Mouse (Mus musculus): ENCODE data around the gene Cdon. TPM values are rescaled to one million over a fixed set of nuclear protein-coding genes. Genes with fewer than 3 reads are reported as not detected.

Cdon gene
- polyA plus RNA-seq, 1 experiment from 2014 or later, result 10.5 TPM

GRCm38 (mm10) chr9:35494937-35495336 lies 74.0 kb downstream of the Cdon start:
- peaks cover 49% of the 10 kb centered on the region for H3K36me3 ChIP-seq (ENCODE audit: control insufficient read depth, insufficient read depth, low read length)

GRCm38 (mm10) chr9:35495471-35495870 lies 74.5 kb downstream of the Cdon start:
- H3K27ac ChIP-seq (ENCODE audit: low read depth, low read length), result no peak overlapping the region
- no peaks in the 10 kb centered on the region for H3K27me3 ChIP-seq (replicated peaks; ENCODE audit: control insufficient read depth, insufficient read depth, low read length)
- DNase-seq (ENCODE audit: low spot score), result no peak
- ATAC-seq, result no peak
- no peak overlapping the region for H3K4me2 ChIP-seq (ENCODE audit: low read length)
- no peak overlapping the region for H3K9ac ChIP-seq (ENCODE audit: low read length)
- H3K36me3 ChIP-seq (ENCODE audit: control insufficient read depth, insufficient read depth, low read length), result peaks cover 51% of the 10 kb centered on the region
- WGBS, result 70% methylated on average over 3 of the region's 3 CpGs
- H3K9me3 ChIP-seq (replicated peaks; ENCODE audit: control insufficient read depth, low read length), result no peaks in the 10 kb centered on the region
- H3K4me1 ChIP-seq (ENCODE audit: control insufficient read depth, insufficient read depth, low read length), result peaks cover 2% of the 10 kb centered on the region; the same call in 1 of the 2 replicates
- no peak overlapping the region for H3K4me3 ChIP-seq (ENCODE audit: low read depth, low read length)

More at GRCm38 (mm10) chr9:35494937-35495336, 74.0 kb downstream of the Cdon start:
- no peak for ATAC-seq
- Histone ChIP-seq H3K9me3 (replicated peaks; ENCODE audit: control insufficient read depth, low read length) (no peaks in the 10 kb centered on the region), H3K4me1 (ENCODE audit: control insufficient read depth, insufficient read depth, low read length) (peaks cover 2% of the 10 kb centered on the region; the same call in 1 of the 2 replicates), H3K27ac (ENCODE audit: low read depth, low read length) (no peak overlapping the region), H3K4me3 (ENCODE audit: low read depth, low read length) (no peak overlapping the region), H3K9ac (ENCODE audit: low read length) (no peak overlapping the region), H3K4me2 (ENCODE audit: low read length) (no peak overlapping the region), H3K27me3 (replicated peaks; ENCODE audit: control insufficient read depth, insufficient read depth, low read length) (no peaks in the 10 kb centered on the region)
- WGBS, result 61% methylated on average over 4 of the region's 4 CpGs
- no peak for DNase-seq (ENCODE audit: low spot score)

- H3K27me3 ChIP-seq (replicated peaks; ENCODE audit: control insufficient read depth, insufficient read depth, low read length), result no peaks in the 10 kb centered on the region
- no peak overlapping the region for H3K9ac ChIP-seq (ENCODE audit: low read length)
- DNase-seq (ENCODE audit: low spot score), result no peak
- H3K4me1 ChIP-seq (ENCODE audit: control insufficient read depth, insufficient read depth, low read length), result no peaks in the 10 kb centered on the region
- no peak overlapping the region for H3K27ac ChIP-seq (ENCODE audit: low read depth, low read length)
- no peaks in the 10 kb centered on the region for H3K9me3 ChIP-seq (replicated peaks; ENCODE audit: control insufficient read depth, low read length)
- no peak overlapping the region for H3K4me3 ChIP-seq (ENCODE audit: low read depth, low read length)
- H3K4me2 ChIP-seq (ENCODE audit: low read length), result no peak overlapping the region
- ATAC-seq, result no peak
- 55% methylated on average over 6 of the region's 6 CpGs for WGBS
- peaks cover 67% of the 10 kb centered on the region for H3K36me3 ChIP-seq (ENCODE audit: control insufficient read depth, insufficient read depth, low read length)
These were observed 79.0 kb downstream of the Cdon start for GRCm38 (mm10) chr9:35499946-35500345.

- peaks cover 69% of the 10 kb centered on the region for H3K36me3 ChIP-seq (ENCODE audit: control insufficient read depth, insufficient read depth, low read length)
These were observed 81.6 kb downstream of the Cdon start for GRCm38 (mm10) chr9:35502361-35503000.

GRCm38 (mm10) chr9:35508234-35508633 lies 87.3 kb downstream of the Cdon start:
- peaks cover 27% of the 10 kb centered on the region for H3K36me3 ChIP-seq (ENCODE audit: control insufficient read depth, insufficient read depth, low read length)
- peak; percentile 79 for DNase-seq (ENCODE audit: low spot score)
- H3K9me3 ChIP-seq (replicated peaks; ENCODE audit: control insufficient read depth, low read length), result no peaks in the 10 kb centered on the region
- no peak overlapping the region for H3K4me3 ChIP-seq (ENCODE audit: low read depth, low read length)
- 27% methylated on average over 8 of the region's 8 CpGs for WGBS
- H3K4me1 ChIP-seq (ENCODE audit: control insufficient read depth, insufficient read depth, low read length), result 0 out of 2 replicates have a peak, but pooled peaks cover 3% of the 10 kb centered on the region
- no peak overlapping the region for H3K4me2 ChIP-seq (ENCODE audit: low read length)
- ATAC-seq, result peak; percentile 89
- H3K9ac ChIP-seq (ENCODE audit: low read length), result no peak overlapping the region
- H3K27ac ChIP-seq (ENCODE audit: low read depth, low read length), result peak overlapping the region; percentile 35
- H3K27me3 ChIP-seq (replicated peaks; ENCODE audit: control insufficient read depth, insufficient read depth, low read length), result no peaks in the 10 kb centered on the region

More at GRCm38 (mm10) chr9:35502361-35503000, 81.6 kb downstream of the Cdon start:
- H3K4me3 ChIP-seq (ENCODE audit: low read depth, low read length), result no peak overlapping the region
- no peaks in the 10 kb centered on the region for H3K9me3 ChIP-seq (replicated peaks; ENCODE audit: control insufficient read depth, low read length)
- H3K27ac ChIP-seq (ENCODE audit: low read depth, low read length), result no peak overlapping the region
- ATAC-seq (no peak), DNase-seq (ENCODE audit: low spot score) (no peak)
- no peaks in the 10 kb centered on the region for H3K27me3 ChIP-seq (replicated peaks; ENCODE audit: control insufficient read depth, insufficient read depth, low read length)
- H3K4me1 ChIP-seq (ENCODE audit: control insufficient read depth, insufficient read depth, low read length), result no peaks in the 10 kb centered on the region
- H3K9ac ChIP-seq (ENCODE audit: low read length), result no peak overlapping the region
- H3K4me2 ChIP-seq (ENCODE audit: low read length), result no peak overlapping the region
- 84% methylated on average over 10 of the region's 10 CpGs for WGBS

GRCm38 (mm10) chr9:35513900-35514299 lies 93.0 kb downstream of the Cdon start:
- Histone ChIP-seq H3K4me1 (ENCODE audit: control insufficient read depth, insufficient read depth, low read length) (no peaks in the 10 kb centered on the region), H3K27ac (ENCODE audit: low read depth, low read length) (no peak overlapping the region), H3K9me3 (replicated peaks; ENCODE audit: control insufficient read depth, low read length) (no peaks in the 10 kb centered on the region), H3K36me3 (ENCODE audit: control insufficient read depth, insufficient read depth, low read length) (no peaks in the 10 kb centered on the region), H3K27me3 (replicated peaks; ENCODE audit: control insufficient read depth, insufficient read depth, low read length) (no peaks in the 10 kb centered on the region), H3K4me3 (ENCODE audit: low read depth, low read length) (no peak overlapping the region), H3K4me2 (ENCODE audit: low read length) (no peak overlapping the region), H3K9ac (ENCODE audit: low read length) (no peak overlapping the region)
- ATAC-seq, result no peak
- WGBS, result 82% methylated on average over 4 of the region's 4 CpGs
- no peak for DNase-seq (ENCODE audit: low spot score)

- no peak overlapping the region for H3K9ac ChIP-seq (ENCODE audit: low read length)
- DNase-seq (ENCODE audit: low spot score) (no peak), ATAC-seq (no peak)
- no peak overlapping the region for H3K4me3 ChIP-seq (ENCODE audit: low read depth, low read length)
- no peaks in the 10 kb centered on the region for H3K36me3 ChIP-seq (ENCODE audit: control insufficient read depth, insufficient read depth, low read length)
- no peaks in the 10 kb centered on the region for H3K9me3 ChIP-seq (replicated peaks; ENCODE audit: control insufficient read depth, low read length)
- no peak overlapping the region for H3K27ac ChIP-seq (ENCODE audit: low read depth, low read length)
- no peaks in the 10 kb centered on the region for H3K27me3 ChIP-seq (replicated peaks; ENCODE audit: control insufficient read depth, insufficient read depth, low read length)
- H3K4me1 ChIP-seq (ENCODE audit: control insufficient read depth, insufficient read depth, low read length), result no peaks in the 10 kb centered on the region
- no peak overlapping the region for H3K4me2 ChIP-seq (ENCODE audit: low read length)
- 87% methylated on average over 5 of the region's 5 CpGs for WGBS
These were observed 95.3 kb downstream of the Cdon start for GRCm38 (mm10) chr9:35516182-35516581.

- no peak overlapping the region for H3K4me2 ChIP-seq (ENCODE audit: low read length)
- DNase-seq (ENCODE audit: low spot score) (no peak), ATAC-seq (no peak)
- no peak overlapping the region for H3K9ac ChIP-seq (ENCODE audit: low read length)
- H3K27me3 ChIP-seq (replicated peaks; ENCODE audit: control insufficient read depth, insufficient read depth, low read length), result no peaks in the 10 kb centered on the region
- WGBS, result 95% methylated on average over 16 of the region's 16 CpGs
- no peaks in the 10 kb centered on the region for H3K36me3 ChIP-seq (ENCODE audit: control insufficient read depth, insufficient read depth, low read length)
- no peak overlapping the region for H3K4me3 ChIP-seq (ENCODE audit: low read depth, low read length)
- no peak overlapping the region for H3K27ac ChIP-seq (ENCODE audit: low read depth, low read length)
- no peaks in the 10 kb centered on the region for H3K4me1 ChIP-seq (ENCODE audit: control insufficient read depth, insufficient read depth, low read length)
- H3K9me3 ChIP-seq (replicated peaks; ENCODE audit: control insufficient read depth, low read length), result no peaks in the 10 kb centered on the region
These were observed 95.8 kb downstream of the Cdon start for GRCm38 (mm10) chr9:35516711-35517110.

GRCm38 (mm10) chr9:35518169-35518568 lies 97.2 kb downstream of the Cdon start, which contains the start of gene Gm1113:
TSS of gene Gm1113 (minus strand) at chr9:35518269.
- H3K4me2 ChIP-seq (ENCODE audit: low read length), result no peak within 1 kb of the TSS
- H3K27me3 ChIP-seq (replicated peaks; ENCODE audit: control insufficient read depth, insufficient read depth, low read length), result no peaks in the 10 kb centered on the region
- no peak within 1 kb of the TSS for H3K4me3 ChIP-seq (ENCODE audit: low read depth, low read length)
- peaks cover 5% of the 10 kb centered on the region for H3K4me1 ChIP-seq (ENCODE audit: control insufficient read depth, insufficient read depth, low read length)
- WGBS, result 80% methylated on average over 3 of the region's 3 CpGs
- no peaks in the 10 kb centered on the region for H3K9me3 ChIP-seq (replicated peaks; ENCODE audit: control insufficient read depth, low read length)
- ATAC-seq, result no peak
- H3K27ac ChIP-seq (ENCODE audit: low read depth, low read length), result no peak within 1 kb of the TSS
- H3K9ac ChIP-seq (ENCODE audit: low read length), result no peak within 1 kb of the TSS
- no peak for DNase-seq (ENCODE audit: low spot score)
- H3K36me3 ChIP-seq (ENCODE audit: control insufficient read depth, insufficient read depth, low read length), result no peaks in the 10 kb centered on the region
